Mouse (Mus musculus): ENCODE measurements around the gene Cdk5r2.
A peak's percentile ranks its signal among the peaks of the same experiment; 100 is the strongest.

Gene Cdk5r2

GRCm38 (mm10) chr1:74851001-74851775 is 3.5 kb upstream of the Cdk5r2 start:
- DNase-seq (ENCODE audit: low read depth, low spot score): no peak

GRCm38 (mm10) chr1:74855156-74855555 is 422 bp downstream of the Cdk5r2 start:
- no peak for DNase-seq (ENCODE audit: low read depth, low spot score)

GRCm38 (mm10) chr1:74855651-74856438 is 1.1 kb downstream of the Cdk5r2 start:
- no peak for DNase-seq (ENCODE audit: low read depth, low spot score)

GRCm38 (mm10) chr1:74856439-74856720 is 1.6 kb downstream of the Cdk5r2 start:
- no peak for DNase-seq (ENCODE audit: low read depth, low spot score)

GRCm38 (mm10) chr1:74856791-74857190 is 2.1 kb downstream of the Cdk5r2 start:
- DNase-seq (ENCODE audit: low read depth, low spot score): no peak

- DNase-seq (ENCODE audit: low read depth, low spot score): no peak
These were observed 2.5 kb downstream of the Cdk5r2 start for GRCm38 (mm10) chr1:74857201-74857600.

GRCm38 (mm10) chr1:74857677-74858076 is 2.9 kb downstream of the Cdk5r2 start:
- DNase-seq (ENCODE audit: low read depth, low spot score): no peak

- no peak for DNase-seq (ENCODE audit: low read depth, low spot score)
These were observed 3.5 kb downstream of the Cdk5r2 start for GRCm38 (mm10) chr1:74858171-74858719.

GRCm38 (mm10) chr1:74858805-74859204 is 4.1 kb downstream of the Cdk5r2 start:
- DNase-seq (ENCODE audit: low read depth, low spot score): no peak

- DNase-seq (ENCODE audit: low read depth, low spot score): no peak
These were observed 4.7 kb downstream of the Cdk5r2 start for GRCm38 (mm10) chr1:74859223-74859984.

- no peak for DNase-seq (ENCODE audit: low read depth, low spot score)
These were observed 7.0 kb downstream of the Cdk5r2 start for GRCm38 (mm10) chr1:74861783-74862182.

- DNase-seq (ENCODE audit: low read depth, low spot score): no peak
These were observed 17.5 kb downstream of the Cdk5r2 start for GRCm38 (mm10) chr1:74872218-74872617.

GRCm38 (mm10) chr1:74877199-74877598 is 22.5 kb downstream of the Cdk5r2 start:
- DNase-seq (ENCODE audit: low read depth, low spot score): no peak

GRCm38 (mm10) chr1:74880785-74881360 is 26.1 kb downstream of the Cdk5r2 start:
- DNase-seq (ENCODE audit: low read depth, low spot score): peak; percentile 80

- DNase-seq (ENCODE audit: low read depth, low spot score): no peak
These were observed 27.5 kb downstream of the Cdk5r2 start for GRCm38 (mm10) chr1:74882055-74882734.

GRCm38 (mm10) chr1:74882828-74883227 is 28.1 kb downstream of the Cdk5r2 start:
- no peak for DNase-seq (ENCODE audit: low read depth, low spot score)

- DNase-seq (ENCODE audit: low read depth, low spot score): no peak
These were observed 28.7 kb downstream of the Cdk5r2 start for GRCm38 (mm10) chr1:74883441-74883840.

- DNase-seq (ENCODE audit: low read depth, low spot score): no peak
These were observed 29.7 kb downstream of the Cdk5r2 start for GRCm38 (mm10) chr1:74884196-74885141.

- DNase-seq (ENCODE audit: low read depth, low spot score): no peak
These were observed 30.8 kb downstream of the Cdk5r2 start, which contains the start of gene Fev for GRCm38 (mm10) chr1:74885369-74886042. Gene Fev, minus strand, starts transcription at chr1:74885419.

All from 3T3-L1 (cell line).